Mouse (Mus musculus) megakaryocyte, embryonic 14.5 days (primary cell): ENCODE measurements around the gene Degs2. TPM values are rescaled to one million over a fixed set of nuclear protein-coding genes. Genes with fewer than 3 reads are reported as not detected.
"Not testable (repeated sequence)": the region's sequence is repeated elsewhere in the genome, so short reads cannot be mapped to it uniquely, and the experiment has no call there.

ENCODE experiments used
- H3K27me3 ChIP-seq: replicated peaks from 2 replicates; pipeline ENCODE3; 2012; ENCODE audit warnings: inconsistent platforms
- H3K36me3 ChIP-seq: replicated peaks from 2 replicates; pipeline ENCODE3; 2012; ENCODE audit warnings: low read length, inconsistent platforms, mixed read lengths
- H3K4me1 ChIP-seq: 2 replicates; pipeline ENCODE4 v1.6.1; 2012; ENCODE audit warnings: inconsistent platforms
- H3K4me3 ChIP-seq: replicated peaks from 2 replicates; pipeline ENCODE3; 2012; ENCODE audit warnings: moderate library complexity, mild to moderate bottlenecking, inconsistent platforms
- H3K9me3 ChIP-seq: 2 replicates; pipeline ENCODE4 v1.6.1; 2012; ENCODE audit warnings: inconsistent platforms
- FLI1 ChIP-seq: IDR thresholded peaks from 2 replicates; pipeline ENCODE4 v1.6.1; 2012; ENCODE audit warnings: low read length, inconsistent platforms, mixed read lengths
- GATA1 ChIP-seq: IDR thresholded peaks from 3 replicates; pipeline ENCODE4 v1.6.1; 2012; ENCODE audit warnings: mixed read lengths, low read length, inconsistent platforms, borderline replicate concordance
- polyA plus RNA-seq: library from polyadenylated mRNA; stranded (reverse); fragments of >175 nt; gene quantifications from 2 replicates; pipeline ENCODE4 v1.2.3, GENCODE M21; 2012; ENCODE audit warnings: low replicate concordance; ENCODE audit not compliant: insufficient read depth

Degs2 gene
- polyA plus RNA-seq, 1 experiment: not detected

DNA sequence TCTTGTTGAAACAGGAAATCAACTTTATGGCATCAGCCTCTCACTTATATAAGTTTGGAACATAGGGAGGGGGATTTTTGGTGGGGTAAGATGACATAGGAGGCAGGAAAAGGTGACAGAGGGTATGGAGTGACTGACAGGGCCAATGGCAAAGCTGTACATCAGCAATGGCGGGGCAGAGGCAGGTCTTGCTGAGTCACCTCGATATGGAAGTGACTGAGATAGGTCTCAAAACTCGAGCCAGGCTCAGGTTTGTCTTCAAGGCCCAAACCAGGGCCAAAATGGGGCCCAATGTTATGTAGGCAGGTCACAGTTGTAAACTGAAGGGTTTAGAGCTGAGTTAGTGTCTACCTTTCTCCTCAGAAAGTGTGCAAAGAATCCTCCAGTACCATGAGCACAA, 21.7 kb upstream of the Degs2 start:
- no peak for TF ChIP-seq FLI1
- no peak for TF ChIP-seq GATA1
- H3K4me3 ChIP-seq: no peak overlapping the region
- H3K4me1 ChIP-seq: no peaks in the 10 kb centered on the region

GRCm38 (mm10) chr12:108722464-108722863, 20.3 kb upstream of the Degs2 start:
- no peak overlapping the region for H3K4me3 ChIP-seq
- no peaks in the 10 kb centered on the region for H3K36me3 ChIP-seq
- H3K27me3 ChIP-seq: peaks cover 10% of the 10 kb centered on the region
- no peaks in the 10 kb centered on the region for H3K4me1 ChIP-seq
- peaks cover 19% of the 10 kb centered on the region for H3K9me3 ChIP-seq
- no peak for TF ChIP-seq GATA1
- no peak for TF ChIP-seq FLI1

More for the DNA sequence above, 21.7 kb upstream of the Degs2 start:
- Histone ChIP-seq H3K36me3 (no peaks in the 10 kb centered on the region), H3K27me3 (peaks cover 8% of the 10 kb centered on the region), H3K9me3 (peaks cover 19% of the 10 kb centered on the region)

- TF ChIP-seq GATA1 (no peak), FLI1 (no peak)
- H3K27me3 ChIP-seq: peaks cover 14% of the 10 kb centered on the region
Observed at GRCm38 (mm10) chr12:108718485-108718884, 16.4 kb upstream of the Degs2 start.

GRCm38 (mm10) chr12:108715854-108716253, 13.7 kb upstream of the Degs2 start:
- H3K27me3 ChIP-seq: peaks cover 17% of the 10 kb centered on the region
- H3K9me3 ChIP-seq: no peaks in the 10 kb centered on the region
- H3K36me3 ChIP-seq: no peaks in the 10 kb centered on the region
- H3K4me3 ChIP-seq: no peak overlapping the region
- no peaks in the 10 kb centered on the region for H3K4me1 ChIP-seq
- TF ChIP-seq GATA1 (no peak), FLI1 (no peak)

More at GRCm38 (mm10) chr12:108718485-108718884, 16.4 kb upstream of the Degs2 start:
- Histone ChIP-seq H3K9me3 (peaks cover 5% of the 10 kb centered on the region), H3K36me3 (no peaks in the 10 kb centered on the region), H3K4me1 (no peaks in the 10 kb centered on the region), H3K4me3 (no peak overlapping the region)

DNA sequence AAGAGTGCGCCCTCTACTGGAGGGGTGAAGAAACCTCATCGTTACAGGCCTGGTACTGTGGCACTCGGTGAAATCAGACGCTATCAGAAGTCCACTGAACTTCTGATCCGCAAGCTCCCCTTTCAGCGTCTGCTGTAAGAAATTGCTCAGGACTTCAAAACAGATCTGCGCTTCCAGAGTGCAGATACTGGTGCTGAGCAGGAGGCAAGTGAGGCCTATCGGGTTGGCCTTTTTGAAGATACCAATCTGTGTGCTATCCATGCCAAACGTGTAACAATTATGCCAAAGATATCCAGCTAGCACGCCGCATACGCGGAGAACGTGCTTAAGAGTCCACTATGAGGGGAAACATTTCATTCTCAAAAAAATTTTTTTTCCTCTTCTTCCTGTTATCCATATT, 11.9 kb upstream of the Degs2 start:
- peaks cover 13% of the 10 kb centered on the region for H3K27me3 ChIP-seq
- not testable (repeated sequence) for H3K4me1 ChIP-seq, H3K9me3 ChIP-seq, H3K36me3 ChIP-seq, H3K4me3 ChIP-seq

DNA sequence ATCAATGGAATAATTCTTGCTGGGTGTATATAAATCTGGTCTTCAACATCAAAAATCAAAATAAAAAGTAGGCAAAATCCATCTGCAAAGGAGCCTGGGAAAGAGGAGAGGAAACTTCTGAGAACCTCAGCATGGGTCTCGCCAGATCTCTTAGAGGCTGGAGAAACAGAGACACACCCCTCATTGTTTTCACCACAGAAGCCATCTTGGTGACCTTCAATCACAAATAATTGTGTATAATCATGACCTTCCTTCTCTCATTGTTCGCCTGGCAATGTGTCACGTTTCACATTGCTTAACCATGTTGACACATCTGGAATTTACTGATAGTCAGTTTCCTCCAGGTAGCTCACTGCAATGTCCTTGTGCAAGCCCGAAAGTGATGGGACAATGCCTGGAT, 10.4 kb upstream of the Degs2 start:
- Histone ChIP-seq H3K27me3 (peaks cover 14% of the 10 kb centered on the region), H3K9me3 (no peaks in the 10 kb centered on the region), H3K36me3 (no peaks in the 10 kb centered on the region), H3K4me1 (no peaks in the 10 kb centered on the region), H3K4me3 (no peak overlapping the region)
- TF ChIP-seq FLI1 (no peak), GATA1 (no peak)

DNA sequence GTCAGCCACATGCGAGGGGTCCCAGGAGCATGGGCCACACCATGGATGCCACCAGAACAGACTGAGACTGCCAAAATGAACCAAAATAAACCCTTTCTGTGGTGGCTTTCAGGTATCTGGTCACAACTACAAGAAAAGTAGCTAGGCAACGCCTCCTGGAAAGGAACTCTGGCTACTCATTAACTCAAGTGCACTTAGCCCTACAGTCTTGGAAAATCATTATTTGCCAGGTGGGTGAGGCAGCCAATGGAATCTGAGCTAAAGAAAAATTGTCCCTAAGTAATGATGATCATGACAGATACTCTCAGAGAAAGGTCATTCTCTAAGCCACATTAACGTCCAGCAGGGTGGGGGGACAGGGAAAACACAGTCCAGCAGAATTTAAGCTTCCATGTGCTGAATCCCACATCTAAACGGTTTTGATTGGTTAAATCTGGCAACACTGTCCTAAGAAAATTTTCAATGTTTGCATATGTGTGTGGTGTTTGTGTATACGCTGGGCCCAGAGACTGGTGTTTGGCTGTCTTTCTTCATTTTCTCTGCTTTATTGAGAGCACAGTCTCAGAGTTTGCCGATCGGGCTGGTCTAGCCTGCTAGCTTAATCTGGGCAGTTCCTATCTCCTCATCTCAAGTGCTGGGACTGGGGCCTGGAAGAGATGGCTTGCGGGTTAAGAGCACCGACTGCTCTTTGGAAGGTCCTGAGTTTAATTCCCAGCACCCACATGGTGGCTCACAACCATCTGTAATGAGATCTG, 8.9 kb upstream of the Degs2 start:
- peaks cover 14% of the 10 kb centered on the region for H3K27me3 ChIP-seq
- H3K9me3 ChIP-seq: no peaks in the 10 kb centered on the region
- H3K36me3 ChIP-seq: no peaks in the 10 kb centered on the region
- TF ChIP-seq GATA1 (no peak), FLI1 (no peak)
- H3K4me3 ChIP-seq: no peak overlapping the region
- H3K4me1 ChIP-seq: no peaks in the 10 kb centered on the region

DNA sequence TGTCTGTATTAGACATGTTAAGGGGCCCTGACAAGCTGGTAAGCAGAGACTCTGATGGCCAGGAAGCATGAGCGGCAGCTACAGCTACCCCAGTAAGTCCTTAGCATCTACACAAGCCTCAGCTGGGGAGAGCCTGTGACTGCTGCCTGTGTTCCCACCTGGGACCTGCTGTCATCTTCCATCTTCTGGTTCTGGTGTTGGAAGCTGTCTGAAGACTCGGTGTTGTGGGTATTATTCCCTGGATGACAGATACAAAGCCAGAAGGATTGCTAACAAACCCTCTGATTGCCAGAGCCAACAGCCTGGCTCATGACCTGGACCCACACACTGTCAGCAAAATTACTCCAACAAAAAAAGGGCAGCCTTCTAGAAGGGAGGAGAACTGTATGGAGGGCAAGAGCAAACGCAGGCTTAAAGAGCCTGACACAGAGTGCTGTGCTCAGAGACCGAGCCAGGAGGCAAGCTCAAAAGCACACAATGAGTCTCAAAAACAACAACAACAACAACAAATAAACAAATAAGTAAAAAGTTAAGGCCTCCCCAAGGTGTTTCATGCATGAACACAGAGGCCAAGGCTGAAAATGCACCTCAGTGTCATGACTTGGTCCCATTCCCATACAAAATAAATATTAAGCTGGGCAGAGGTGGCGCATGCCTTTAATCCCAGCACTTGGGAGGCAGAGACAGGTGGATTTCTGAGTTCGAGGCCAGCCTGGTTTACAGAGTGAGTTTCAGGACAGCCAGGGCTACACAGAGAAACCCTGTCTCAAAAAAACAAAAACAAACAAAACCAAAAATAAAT, 8.1 kb upstream of the Degs2 start:
- Histone ChIP-seq H3K4me1 (no peaks in the 10 kb centered on the region), H3K9me3 (no peaks in the 10 kb centered on the region), H3K4me3 (no peak overlapping the region), H3K27me3 (peaks cover 13% of the 10 kb centered on the region), H3K36me3 (no peaks in the 10 kb centered on the region)
- TF ChIP-seq FLI1 (no peak), GATA1 (no peak)

DNA sequence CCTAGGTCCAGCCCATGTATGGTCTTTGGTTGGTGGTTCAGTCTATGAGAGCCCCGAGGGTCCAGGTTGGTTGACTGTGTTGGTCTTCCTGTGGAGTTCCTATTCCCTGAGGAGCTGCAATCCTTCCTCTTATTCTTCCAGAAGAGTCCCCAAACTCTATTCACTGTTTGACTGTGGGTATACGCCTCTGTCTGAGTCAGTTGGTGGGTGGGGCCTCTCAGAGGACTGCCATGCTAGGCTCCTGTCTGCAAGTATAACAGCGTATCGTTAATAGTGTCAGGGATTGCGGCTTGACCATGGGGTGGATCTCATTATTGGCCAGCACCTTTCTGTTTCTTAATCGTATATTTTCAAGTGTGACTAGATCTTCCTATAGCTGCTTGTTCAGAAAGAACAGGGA, 7.3 kb upstream of the Degs2 start:
- TF ChIP-seq GATA1 (no peak), FLI1 (no peak)
- Histone ChIP-seq H3K4me3 (no peak overlapping the region), H3K4me1 (no peaks in the 10 kb centered on the region), H3K9me3 (no peaks in the 10 kb centered on the region), H3K36me3 (no peaks in the 10 kb centered on the region), H3K27me3 (peaks cover 19% of the 10 kb centered on the region)

DNA sequence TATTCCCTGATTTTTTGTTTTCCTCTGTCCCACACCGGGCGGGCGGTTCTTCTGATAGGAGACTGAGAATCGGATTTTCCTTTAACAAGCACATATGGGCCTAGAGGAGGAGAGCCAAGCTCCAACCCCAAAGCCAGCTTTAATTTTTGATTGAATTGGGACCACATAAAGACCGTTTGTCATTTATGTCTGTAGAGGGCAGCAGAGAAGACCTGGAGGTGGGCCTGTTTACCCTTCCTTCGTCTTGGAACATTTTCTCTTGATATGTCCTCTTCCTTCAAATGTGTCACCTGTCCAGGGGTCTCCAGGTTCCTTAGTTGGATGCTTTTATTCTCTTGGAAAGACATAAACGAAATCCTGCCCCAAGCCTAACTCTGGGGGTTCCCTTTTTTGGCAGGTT, 4.0 kb upstream of the Degs2 start:
- no peak for TF ChIP-seq FLI1
- TF ChIP-seq GATA1: no peak
- Histone ChIP-seq H3K4me1 (peaks cover 13% of the 10 kb centered on the region), H3K4me3 (no peak overlapping the region), H3K9me3 (no peaks in the 10 kb centered on the region), H3K27me3 (peaks cover 42% of the 10 kb centered on the region), H3K36me3 (no peaks in the 10 kb centered on the region)
